Mouse (Mus musculus) fat pad, adult 2 months (tissue): ENCODE measurements around the gene Cited1.
A peak's percentile ranks its signal among the peaks of the same experiment; 100 is the strongest.
"Not testable (repeated sequence)": the region's sequence is repeated elsewhere in the genome, so short reads cannot be mapped to it uniquely, and the experiment has no call there.

Experiments used
- DNase-seq: peaks from one replicate; pipeline ENCODE4 v3.0.0-alpha.2; 2011; ENCODE audit warnings: low read depth, low spot score; ENCODE audit errors: extremely low read depth

Cited1 gene

DNA sequence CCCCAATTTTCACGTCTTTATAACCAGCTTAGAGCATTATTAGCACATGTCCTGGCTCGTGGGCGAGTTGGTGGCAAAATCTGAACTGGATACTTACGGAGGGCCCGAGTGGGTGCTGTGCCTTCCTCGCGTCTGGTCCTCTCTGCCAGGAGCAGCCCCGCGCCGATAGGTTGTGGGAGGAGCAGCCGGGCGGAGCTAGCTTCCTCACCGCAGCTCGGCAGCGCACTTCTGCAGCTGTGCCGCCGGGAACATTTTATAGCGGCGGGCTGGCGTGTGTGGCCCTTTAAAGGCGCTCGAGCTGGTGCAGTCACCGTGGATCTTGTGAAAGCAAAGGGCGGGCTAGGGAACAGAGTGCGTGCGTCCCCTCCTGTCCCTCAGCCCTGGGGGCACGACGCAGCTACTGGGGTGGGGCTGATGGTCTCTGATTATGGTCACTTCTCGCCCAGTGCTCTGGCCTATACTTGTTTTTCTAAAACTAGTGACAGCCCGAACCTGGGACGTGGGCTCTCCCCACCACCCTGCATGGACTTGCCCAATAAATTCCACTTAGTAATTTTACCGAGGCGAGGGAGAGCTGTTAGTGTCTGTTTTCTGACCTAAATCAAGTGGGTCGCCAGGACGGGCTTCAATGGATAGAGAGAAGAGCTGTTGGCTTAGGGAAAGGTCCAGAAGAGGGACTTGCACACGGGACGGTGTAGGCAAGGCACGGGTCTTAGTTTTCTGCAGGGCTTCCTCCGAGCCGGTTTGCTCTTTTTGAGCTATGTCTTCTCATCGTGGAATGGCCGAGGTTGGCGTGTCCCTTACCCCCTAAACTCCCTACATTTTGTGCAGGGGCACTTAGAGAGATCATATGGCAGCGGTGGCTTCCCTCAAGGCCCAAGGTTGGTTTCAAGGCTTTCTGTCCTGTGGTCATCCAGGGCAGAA is at the start of gene Cited1:
TSS of gene Cited1 (minus strand) at position 245 of the 924 bp plus-strand sequence.
- peak; percentile 2 for DNase-seq

DNA sequence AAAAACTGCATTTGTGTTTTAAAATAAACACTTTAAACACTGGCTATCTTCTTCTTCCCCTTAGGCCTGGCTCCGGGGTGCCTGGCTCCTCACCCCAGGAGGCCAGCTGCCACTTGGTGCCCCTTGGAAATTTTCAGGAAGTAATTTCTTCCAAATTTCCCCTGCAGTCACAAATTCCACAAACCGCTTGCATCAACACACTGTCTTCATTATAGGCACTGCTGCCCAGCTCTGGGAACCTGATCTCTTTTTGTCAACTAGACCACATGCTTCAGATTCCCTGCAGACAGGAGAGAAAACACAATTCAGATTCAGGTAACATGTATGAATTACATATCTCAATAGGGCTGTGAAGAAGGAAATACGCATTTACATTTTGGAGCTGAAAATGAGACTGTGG is 32.9 kb upstream of the Cited1 start:
- no peak for DNase-seq

DNA sequence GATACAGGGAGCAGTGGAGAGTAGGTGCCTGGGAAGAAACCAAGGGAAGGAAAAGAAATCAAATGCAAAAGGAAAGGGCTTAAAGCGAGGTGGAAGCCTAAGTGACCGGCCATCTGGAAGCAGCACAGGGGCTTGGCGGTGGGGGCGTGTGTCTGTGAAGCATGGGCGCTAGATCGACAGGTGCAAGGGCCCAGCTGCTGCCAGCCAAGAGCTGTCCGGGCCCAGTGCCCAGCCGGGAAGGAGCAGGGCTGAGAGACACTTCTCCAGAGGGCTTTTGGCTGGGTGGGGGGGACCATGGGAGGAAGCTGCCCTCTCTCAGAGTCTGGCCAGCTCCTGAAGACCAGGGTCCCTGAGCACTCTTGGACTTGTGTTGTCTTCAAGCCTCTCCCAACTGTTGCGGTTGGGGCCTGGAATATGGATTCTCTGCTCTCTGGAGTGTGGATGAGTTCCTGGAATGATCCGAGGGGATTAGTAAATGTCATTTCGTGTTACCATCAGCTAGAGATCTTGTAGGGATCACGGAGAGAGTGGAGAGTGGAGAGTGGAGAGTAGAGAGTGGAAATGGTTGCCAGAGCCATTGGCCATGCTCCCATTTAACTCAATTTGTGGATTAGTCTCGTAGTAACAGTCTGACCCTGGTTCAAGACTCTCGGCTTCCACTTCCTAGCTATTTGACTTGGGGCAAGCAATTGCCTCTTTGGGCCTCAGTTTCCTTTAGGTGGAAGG is 10.8 kb upstream of the Cited1 start:
- DNase-seq, result no peak

DNA sequence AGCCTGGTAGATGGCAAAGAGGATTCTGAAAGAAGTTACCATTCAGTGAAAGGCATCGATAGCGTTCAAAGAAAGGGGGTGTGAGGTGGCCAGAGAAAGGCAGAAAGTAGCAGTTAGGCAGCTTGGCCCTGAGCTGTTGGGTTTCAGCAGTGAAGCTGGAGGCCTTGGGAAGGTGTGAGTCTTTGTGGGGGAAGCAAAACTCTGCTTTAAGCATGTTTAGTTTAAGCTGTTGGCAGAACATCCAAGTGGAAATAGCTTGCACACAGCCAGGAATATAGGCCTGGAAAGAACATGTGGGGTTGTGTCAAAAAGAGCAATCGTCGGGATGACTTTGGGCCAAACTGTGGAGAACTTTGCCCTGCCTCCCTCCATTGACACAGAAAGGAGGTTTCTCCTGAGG is 7.8 kb upstream of the Cited1 start:
- DNase-seq, result no peak

DNA sequence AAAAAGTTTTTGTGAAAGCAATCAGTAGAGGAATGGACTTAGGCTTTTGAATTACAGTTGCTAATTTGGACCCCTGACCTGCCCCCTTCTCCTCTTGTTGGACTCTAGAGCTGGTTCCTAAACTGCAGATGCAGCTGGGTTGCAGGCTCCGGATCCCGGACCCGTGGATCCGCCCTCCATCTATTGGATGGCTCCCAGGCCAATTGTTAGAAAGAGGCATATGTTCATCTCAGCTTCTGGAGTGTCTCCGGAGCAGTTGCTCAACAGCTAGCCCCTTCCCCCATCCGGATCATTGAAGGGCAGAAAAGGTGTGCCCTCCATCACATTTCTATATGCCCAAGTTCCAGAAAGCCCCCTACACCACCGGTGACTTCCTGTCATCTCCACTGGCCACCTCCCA is 1.9 kb upstream of the Cited1 start:
- DNase-seq, result no peak

DNA sequence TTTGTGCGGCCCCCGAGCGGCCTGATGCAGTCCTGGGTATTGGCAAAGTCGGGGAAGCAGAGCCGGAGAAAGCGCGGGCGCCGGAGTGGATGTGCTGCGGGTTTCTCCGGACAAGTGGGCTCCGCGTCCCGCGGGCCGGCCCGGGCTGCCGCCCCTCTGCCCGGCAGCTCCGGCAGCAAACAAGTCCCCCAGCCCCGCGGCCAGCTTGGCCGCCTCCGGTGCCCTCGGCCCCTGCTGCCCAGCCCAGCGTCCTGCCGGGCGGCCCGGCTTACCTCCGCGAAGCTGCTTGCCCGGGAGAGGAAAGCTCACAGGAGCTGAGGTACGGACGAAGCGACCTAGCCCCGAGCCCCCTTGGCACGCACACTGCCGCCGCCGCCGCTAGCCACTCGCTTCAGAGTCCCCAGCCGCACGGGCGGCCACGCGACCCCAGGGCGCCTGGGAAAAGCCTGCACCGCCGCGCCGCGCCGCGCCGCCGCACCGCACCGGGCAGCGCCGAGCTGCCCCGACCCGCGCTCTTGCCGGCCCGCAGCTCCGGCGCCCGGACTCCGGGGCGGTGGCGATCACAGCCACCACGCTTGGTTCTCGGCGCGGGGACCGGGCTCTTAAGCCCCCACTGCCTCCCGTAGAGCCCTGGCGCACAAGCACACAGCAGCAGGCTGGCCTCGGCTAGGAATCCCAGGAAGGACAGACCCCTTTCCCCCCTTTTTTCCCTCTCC is 602 bp downstream of the Cited1 start:
- no peak for DNase-seq

DNA sequence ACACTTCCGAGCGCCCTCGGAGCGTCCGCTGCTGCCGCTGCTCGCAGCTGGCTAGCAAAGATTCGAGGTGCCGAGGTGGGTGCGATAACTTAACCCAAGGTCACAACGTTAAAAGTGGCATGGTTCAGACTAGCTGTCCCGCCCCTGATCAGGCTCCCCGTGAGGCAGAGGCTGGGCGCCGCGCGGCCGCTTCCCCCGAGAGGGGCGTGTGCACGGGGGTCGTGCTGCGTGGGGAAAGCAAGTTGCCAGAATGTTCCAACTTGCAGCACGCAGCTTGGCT is 1.1 kb downstream of the Cited1 start:
- no peak for DNase-seq

DNA sequence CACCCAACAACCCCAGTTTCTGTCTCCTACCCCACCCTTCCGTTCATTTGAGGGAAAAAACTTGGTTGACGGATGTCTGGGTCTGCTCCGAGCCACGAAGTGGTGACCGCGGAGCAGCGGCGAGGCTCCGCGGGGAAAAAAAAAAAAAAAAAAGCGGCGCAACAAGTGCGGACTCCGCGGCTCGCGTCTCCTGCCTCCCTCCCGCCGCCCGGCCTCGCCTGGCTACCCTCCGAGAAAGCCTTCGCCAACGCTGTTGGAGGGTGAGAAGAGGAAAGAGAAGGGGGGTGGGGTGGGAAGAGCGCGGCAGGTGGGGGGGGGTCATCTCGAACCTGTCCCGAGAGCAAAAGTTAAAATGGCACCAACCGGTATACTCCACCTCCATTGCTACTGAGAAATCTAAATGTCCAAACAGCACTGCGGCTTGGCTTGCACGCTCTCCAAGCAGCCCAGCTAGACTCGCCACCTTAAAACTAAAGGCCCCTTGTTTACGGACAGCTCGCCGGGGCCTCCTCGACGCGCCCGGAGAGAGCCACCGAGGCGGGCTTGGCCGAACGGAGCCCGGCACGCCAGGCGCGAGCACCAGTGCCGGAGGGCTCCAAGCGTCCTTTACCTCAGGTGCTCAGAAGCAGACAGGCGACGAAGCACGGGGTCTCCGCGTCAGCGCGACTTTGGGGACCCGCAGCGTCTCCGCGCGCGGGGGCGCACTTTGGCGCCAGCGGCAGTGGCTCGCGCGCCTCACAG is 1.7 kb downstream of the Cited1 start:
- DNase-seq, result no peak

DNA sequence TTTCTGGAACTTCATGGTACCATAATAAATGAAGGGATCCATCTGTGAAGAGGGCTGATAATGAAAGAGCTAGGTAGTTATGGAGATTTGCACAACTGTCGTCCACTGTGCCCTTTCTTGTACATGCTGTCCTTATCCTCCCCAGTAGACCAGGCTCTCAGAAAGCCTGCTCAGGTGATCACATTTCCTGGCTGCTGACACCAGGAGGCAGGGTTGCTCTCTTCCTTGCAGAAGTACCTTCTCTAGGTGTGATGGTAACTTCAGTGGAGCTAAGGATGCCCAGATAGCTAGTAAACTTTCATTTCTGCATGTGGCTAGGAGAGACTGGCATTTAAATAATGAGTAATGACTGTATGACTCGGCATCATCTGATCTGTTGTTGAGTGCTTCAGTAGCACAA is 7.6 kb downstream of the Cited1 start:
- DNase-seq, result no peak

DNA sequence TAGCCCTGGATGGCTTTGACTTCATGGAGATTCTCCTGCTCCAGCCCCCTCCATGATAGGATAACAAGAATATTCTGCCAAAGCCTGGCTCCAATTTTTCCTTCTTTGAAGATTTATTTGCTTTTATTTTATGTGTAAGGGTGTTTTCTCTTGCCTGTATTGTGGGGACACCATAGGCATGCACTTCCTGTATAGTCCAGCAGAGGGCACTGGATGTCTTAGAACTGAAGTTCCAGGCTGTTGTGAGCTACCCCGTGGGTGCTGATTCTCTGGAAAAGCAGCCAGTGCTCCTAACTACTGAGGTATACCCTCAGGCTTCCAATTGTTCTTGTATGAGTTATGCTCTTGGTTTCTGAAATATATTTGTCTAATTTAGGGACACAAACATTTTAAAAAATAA is 32.9 kb downstream of the Cited1 start:
- DNase-seq, result no peak

DNA sequence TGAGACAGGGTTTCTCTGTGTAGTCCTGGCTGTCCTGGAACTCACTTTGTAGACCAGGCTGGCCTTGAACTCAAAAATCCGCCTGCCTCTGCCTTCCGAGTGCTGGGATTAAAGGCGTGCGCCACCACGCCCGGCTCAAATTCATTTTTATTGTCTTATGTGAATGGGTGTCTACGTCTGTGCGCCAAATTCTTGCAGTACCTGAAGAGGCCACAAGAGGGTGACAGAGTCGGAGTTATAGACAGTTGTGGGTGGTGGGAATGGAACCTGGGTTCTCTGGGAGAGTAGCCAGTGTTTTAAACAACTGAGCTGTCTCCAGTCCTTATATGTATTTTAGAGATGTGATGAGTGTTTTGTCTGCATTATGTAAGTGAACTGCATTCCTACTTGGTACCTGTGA is 36.6 kb downstream of the Cited1 start:
- DNase-seq, result not testable (repeated sequence)
